Mouse (Mus musculus) MEL (cell line): ENCODE results near the gene Wdr24.

Source experiments
- CHD2 ChIP-seq: IDR thresholded peaks from 2 replicates; pipeline ENCODE4 v1.6.1; 2011; ENCODE audit warnings: low read length, improper control_type of control experiment
- CTCF ChIP-seq, 3 experiments: IDR thresholded peaks in 2 of 3; conservative IDR thresholded peaks in 1 of 3; 2 replicates each; pipeline ENCODE4 v1.5.1; 2011 to 2012; ENCODE audit warnings: low read length in 3 of 3, low read depth in 2 of 3, mild to moderate bottlenecking in 2 of 3, improper control_type of control experiment in 1 of 3, inconsistent platforms in 1 of 3, mixed read lengths in 1 of 3, moderate library complexity in 1 of 3; ENCODE audit not compliant: control insufficient read depth in 1 of 3, insufficient read depth in 1 of 3, poor library complexity in 1 of 3, severe bottlenecking in 1 of 3
- MAZ ChIP-seq: IDR thresholded peaks from 2 replicates; pipeline ENCODE4 v1.6.1; 2012; ENCODE audit warnings: low read depth, mild to moderate bottlenecking, inconsistent platforms, low read length, improper control_type of control experiment
- SIN3A ChIP-seq: IDR thresholded peaks from 2 replicates; pipeline ENCODE4 v1.6.1; 2012; ENCODE audit warnings: low read length, improper control_type of control experiment, inconsistent platforms

DNA sequence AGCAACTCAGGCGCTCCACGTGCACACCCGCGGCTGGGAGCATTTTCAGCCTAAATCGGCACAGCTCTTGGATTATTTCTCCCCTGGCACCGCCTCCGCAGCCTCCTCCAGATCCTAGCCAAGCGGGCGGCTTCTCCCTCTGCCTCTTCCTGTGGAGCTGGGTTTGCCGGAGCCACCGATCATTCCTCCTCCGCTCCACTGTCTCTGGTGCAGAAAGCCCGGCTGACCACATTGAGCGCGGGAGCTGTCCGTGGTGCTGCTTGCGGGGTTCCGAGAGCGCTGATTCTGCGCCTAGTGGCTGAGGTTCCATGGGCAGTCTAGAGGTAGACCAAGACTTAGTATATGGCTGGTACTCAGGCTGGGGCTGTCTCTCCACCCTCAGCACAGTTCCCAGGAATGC is 10.0 kb upstream of the Wdr24 start:
- peak; percentile 79 for TF ChIP-seq SIN3A
- TF ChIP-seq CTCF (IDR thresholded peaks at IDR 0.05 in 2 of 3, conservative IDR thresholded peaks at IDR 0.05 in 1 of 3; ENCODE audit: control insufficient read depth in 1 of 3, insufficient read depth in 1 of 3, low read depth in 2 of 3, low read length in 3 of 3, poor library complexity in 1 of 3, severe bottlenecking in 1 of 3), result 0 out of 6 replicates have a peak, but pooled peaks of 1 of the 3 experiments have one; percentile 12
- no peak for TF ChIP-seq MAZ
- no peak for TF ChIP-seq CHD2
